Mouse (Mus musculus) heart, embryonic 13.5 days (tissue): ENCODE measurements around the gene Zfp709. TPM values are rescaled to one million over a fixed set of nuclear protein-coding genes. Genes with fewer than 3 reads are reported as not detected.
"Not testable (repeated sequence)": the region's sequence is repeated elsewhere in the genome, so short reads cannot be mapped to it uniquely, and the experiment has no call there.

Experiments
- ATAC-seq: fragments of 200-750 bp; cut with Nextera tagmentation; 2 replicates; pipeline ENCODE4 v1.8.0; 2017; ENCODE audit warnings: moderate TSS enrichment; ENCODE audit not compliant: insufficient number of reproducible peaks, low FRiP score, low TSS enrichment; ENCODE audit errors: extremely low read depth
- H3K27ac ChIP-seq: fragments of 300-500 bp; sonication (generic); replicated peaks from 2 replicates; pipeline ENCODE4 v1.5.1; 2015; ENCODE audit warnings: moderate library complexity, mild to moderate bottlenecking, inconsistent platforms
- H3K27me3 ChIP-seq: fragments of 300-500 bp; sonication (generic); replicated peaks from 2 replicates; pipeline ENCODE4 v1.6.1; 2015; ENCODE audit warnings: mild to moderate bottlenecking, inconsistent platforms
- H3K36me3 ChIP-seq: fragments of 300-500 bp; sonication (generic); 2 replicates; pipeline ENCODE4 v1.6.1; 2015; ENCODE audit warnings: mild to moderate bottlenecking, inconsistent platforms
- H3K4me1 ChIP-seq: fragments of 300-500 bp; sonication (generic); 2 replicates; pipeline ENCODE4 v1.6.1; 2015; ENCODE audit warnings: inconsistent platforms
- H3K4me2 ChIP-seq: fragments of 300-500 bp; sonication (generic); 2 replicates; pipeline ENCODE4 v1.6.1; 2015; ENCODE audit warnings: inconsistent platforms, mild to moderate bottlenecking, moderate library complexity
- H3K4me3 ChIP-seq: fragments of 300-500 bp; sonication (generic); 2 replicates; pipeline ENCODE4 v1.5.1; 2015; ENCODE audit warnings: moderate library complexity, mild to moderate bottlenecking, inconsistent platforms
- H3K9ac ChIP-seq: fragments of 300-500 bp; sonication (generic); 2 replicates; pipeline ENCODE4 v1.6.1; 2015; ENCODE audit warnings: inconsistent platforms, mild to moderate bottlenecking, moderate library complexity
- H3K9me3 ChIP-seq: fragments of 300-500 bp; sonication (generic); 2 replicates; pipeline ENCODE4 v1.6.1; 2016; ENCODE audit warnings: inconsistent platforms
- WGBS: fragments of 180-500 bp; shearing (Covaris S2); methylation state at CpG from one replicate; pipeline ENCODE4 v1.1.7; 2015; ENCODE audit warnings: mixed read lengths; 5-methylcytosine and 5-hydroxymethylcytosine counted together
- polyA plus RNA-seq: library from polyadenylated mRNA; unstranded; fragments of >200 nt; fragmentation: Nextera tagmentation; extraction: Ambion mirVana; gene quantifications from 2 replicates; pipeline ENCODE4 v1.2.1, GENCODE M21; 2015

Zfp709 gene
- polyA plus RNA-seq, 1 experiment from 2014 or later: 3.4 TPM

GRCm38 (mm10) chr8:71927779-71928178, 46.0 kb downstream of the Zfp709 start:
- Histone ChIP-seq H3K4me2 (no peak overlapping the region), H3K9me3 (no peaks in the 10 kb centered on the region), H3K27ac (no peak overlapping the region), H3K27me3 (no peaks in the 10 kb centered on the region), H3K4me3 (no peak overlapping the region), H3K4me1 (peaks cover 13% of the 10 kb centered on the region), H3K36me3 (peaks cover 51% of the 10 kb centered on the region), H3K9ac (no peak overlapping the region)
- ATAC-seq: no peak

GRCm38 (mm10) chr8:71938037-71938436, 56.2 kb downstream of the Zfp709 start:
- not testable (repeated sequence) for H3K27ac ChIP-seq, H3K9me3 ChIP-seq, H3K27me3 ChIP-seq, H3K4me1 ChIP-seq, H3K4me3 ChIP-seq, H3K4me2 ChIP-seq, H3K9ac ChIP-seq, ATAC-seq
- WGBS: 63% methylated on average over 2 of the region's 2 CpGs
- H3K36me3 ChIP-seq: peaks cover 14% of the 10 kb centered on the region

GRCm38 (mm10) chr8:71940293-71941208, 58.7 kb downstream of the Zfp709 start:
- H3K4me3 ChIP-seq: no peak overlapping the region
- no peak for ATAC-seq
- no peaks in the 10 kb centered on the region for H3K36me3 ChIP-seq
- peaks cover 14% of the 10 kb centered on the region for H3K27me3 ChIP-seq
- no peaks in the 10 kb centered on the region for H3K9me3 ChIP-seq
- 68% methylated on average over 2 of the region's 2 CpGs for WGBS
- no peaks in the 10 kb centered on the region for H3K4me1 ChIP-seq
- H3K27ac ChIP-seq: no peak overlapping the region
- H3K9ac ChIP-seq: no peak overlapping the region
- no peak overlapping the region for H3K4me2 ChIP-seq

GRCm38 (mm10) chr8:71941776-71942175, 60.0 kb downstream of the Zfp709 start:
- Histone ChIP-seq H3K9ac (no peak overlapping the region), H3K4me3 (no peak overlapping the region), H3K4me2 (no peak overlapping the region), H3K27me3 (peaks cover 25% of the 10 kb centered on the region), H3K27ac (no peak overlapping the region), H3K4me1 (no peaks in the 10 kb centered on the region), H3K9me3 (no peaks in the 10 kb centered on the region), H3K36me3 (no peaks in the 10 kb centered on the region)
- 69% methylated on average over 1 of the region's 1 CpGs for WGBS
- no peak for ATAC-seq

Other genes with a start within 250 kb of the Zfp709 start
- 0.39 and 0.40 TPM in 2 replicates for gene Unc13a, start 210.3 kb upstream of the Zfp709 start, polyA plus RNA-seq
- 7.6 and 7.7 TPM in 2 replicates for gene Jak3, start 205.7 kb upstream of the Zfp709 start, polyA plus RNA-seq
- gene Insl3, start 192.8 kb upstream of the Zfp709 start, polyA plus RNA-seq: 1.5 and 2.1 TPM in 2 replicates
- 2.8 and 3.3 TPM in 2 replicates for gene B3gnt3, start 180.2 kb upstream of the Zfp709 start, polyA plus RNA-seq
- gene Fcho1, start 156.3 kb upstream of the Zfp709 start, polyA plus RNA-seq: 1.7 and 2.3 TPM in 2 replicates
- gene Zfp882, start 26.6 kb downstream of the Zfp709 start, polyA plus RNA-seq: 1.6 and 3.3 TPM in 2 replicates
- 23.8 and 25.1 TPM in 2 replicates for gene Zfp617, start 26.6 kb downstream of the Zfp709 start, polyA plus RNA-seq
- gene Zfp961, start 69.0 kb downstream of the Zfp709 start, polyA plus RNA-seq: 11.1 and 11.2 TPM in 2 replicates
- 0.60 TPM in 2 replicates for gene Cyp4f18, start 127.6 kb downstream of the Zfp709 start, polyA plus RNA-seq
- not detected in 2 replicates for gene Olfr372, start 159.2 kb downstream of the Zfp709 start, polyA plus RNA-seq
- gene Olfr373, start 201.2 kb downstream of the Zfp709 start, polyA plus RNA-seq: not detected in 2 replicates
- gene Olfr374, start 225.0 kb downstream of the Zfp709 start, polyA plus RNA-seq: 0.04 and 0.20 TPM in 2 replicates